Mouse (Mus musculus): ENCODE measurements at regions not wholly inside any gene's neighbourhood (a gene's known extent, or its start where the extent isn't known, plus 50 kb on each side); places are given as distances from the start of the nearest gene placed in this dataset.

GRCm38 (mm10) chr11:112839721-112840494 lies 57.9 kb downstream of the Sox9 start:
- no peak for ATAC-seq (replicated peaks; ENCODE audit: low FRiP score, poor library complexity, severe bottlenecking)

GRCm38 (mm10) chr11:112840495-112840828 lies 58.4 kb downstream of the Sox9 start:
- ATAC-seq (replicated peaks; ENCODE audit: low FRiP score, poor library complexity, severe bottlenecking), result no peak

GRCm38 (mm10) chr11:112844258-112844901 lies 62.4 kb downstream of the Sox9 start:
- ATAC-seq (replicated peaks; ENCODE audit: low FRiP score, poor library complexity, severe bottlenecking), result no peak

- no peak for ATAC-seq (replicated peaks; ENCODE audit: low FRiP score, poor library complexity, severe bottlenecking)
These were observed 65.1 kb downstream of the Sox9 start for GRCm38 (mm10) chr11:112847146-112847545.

- no peak for ATAC-seq (replicated peaks; ENCODE audit: low FRiP score, poor library complexity, severe bottlenecking)
These were observed 65.8 kb downstream of the Sox9 start for GRCm38 (mm10) chr11:112847851-112848250.

- no peak for ATAC-seq (replicated peaks; ENCODE audit: low FRiP score, poor library complexity, severe bottlenecking)
These were observed 68.0 kb downstream of the Sox9 start for GRCm38 (mm10) chr11:112849974-112850373.

GRCm38 (mm10) chr11:112850532-112851272 lies 68.7 kb downstream of the Sox9 start:
- no peak for ATAC-seq (replicated peaks; ENCODE audit: low FRiP score, poor library complexity, severe bottlenecking)

GRCm38 (mm10) chr11:112851321-112851720 lies 69.3 kb downstream of the Sox9 start:
- ATAC-seq (replicated peaks; ENCODE audit: low FRiP score, poor library complexity, severe bottlenecking), result no peak

GRCm38 (mm10) chr11:112855975-112856374 lies 74.0 kb downstream of the Sox9 start:
- ATAC-seq (replicated peaks; ENCODE audit: low FRiP score, poor library complexity, severe bottlenecking), result no peak

GRCm38 (mm10) chr11:112859309-112859708 lies 77.3 kb downstream of the Sox9 start:
- no peak for ATAC-seq (replicated peaks; ENCODE audit: low FRiP score, poor library complexity, severe bottlenecking)

- no peak for ATAC-seq (replicated peaks; ENCODE audit: low FRiP score, poor library complexity, severe bottlenecking)
These were observed 78.8 kb downstream of the Sox9 start for GRCm38 (mm10) chr11:112860797-112861196.

- ATAC-seq (replicated peaks; ENCODE audit: low FRiP score, poor library complexity, severe bottlenecking), result no peak
These were observed 79.2 kb downstream of the Sox9 start for GRCm38 (mm10) chr11:112861233-112861632.

- ATAC-seq (replicated peaks; ENCODE audit: low FRiP score, poor library complexity, severe bottlenecking), result no peak
These were observed 83.8 kb downstream of the Sox9 start for GRCm38 (mm10) chr11:112865836-112866235.

- ATAC-seq (replicated peaks; ENCODE audit: low FRiP score, poor library complexity, severe bottlenecking), result no peak
These were observed 87.5 kb downstream of the Sox9 start for GRCm38 (mm10) chr11:112869571-112869970.

GRCm38 (mm10) chr11:112870201-112871035 lies 88.4 kb downstream of the Sox9 start:
- no peak for ATAC-seq (replicated peaks; ENCODE audit: low FRiP score, poor library complexity, severe bottlenecking)

GRCm38 (mm10) chr11:112872677-112873367 lies 90.8 kb downstream of the Sox9 start:
- ATAC-seq (replicated peaks; ENCODE audit: low FRiP score, poor library complexity, severe bottlenecking), result no peak

GRCm38 (mm10) chr11:112874239-112874638 lies 92.2 kb downstream of the Sox9 start:
- ATAC-seq (replicated peaks; ENCODE audit: low FRiP score, poor library complexity, severe bottlenecking), result no peak

GRCm38 (mm10) chr11:112876226-112876625 lies 94.2 kb downstream of the Sox9 start:
- no peak for ATAC-seq (replicated peaks; ENCODE audit: low FRiP score, poor library complexity, severe bottlenecking)

- ATAC-seq (replicated peaks; ENCODE audit: low FRiP score, poor library complexity, severe bottlenecking), result no peak
These were observed 96.4 kb downstream of the Sox9 start for GRCm38 (mm10) chr11:112878436-112878835.

All from erythroid progenitor cell, adult 5-6 weeks (primary cell).